Mouse (Mus musculus) forebrain, embryonic 11.5 days (tissue): Measurements from ENCODE around the gene Nsg2. TPM values are rescaled to one million over a fixed set of nuclear protein-coding genes. Genes with fewer than 3 reads are reported as not detected.

Source experiments
- ATAC-seq: fragments of 200-750 bp; cut with Nextera tagmentation; replicated peaks from 2 replicates; pipeline ENCODE4 v1.8.0; 2017; ENCODE audit warnings: moderate TSS enrichment; ENCODE audit not compliant: low FRiP score
- DNase-seq: peaks from one replicate; pipeline ENCODE4 v3.0.0-alpha.2; 2017; ENCODE audit warnings: low spot score
- H3K27ac ChIP-seq: fragments of 300-500 bp; sonication (generic); 2 replicates; pipeline ENCODE4 v1.5.1; 2014; ENCODE audit warnings: low read depth, low read length
- H3K27me3 ChIP-seq: fragments of 300-500 bp; sonication (generic); 2 replicates; pipeline ENCODE4 v1.6.1; 2014; ENCODE audit warnings: mild to moderate bottlenecking, low read length, mixed read lengths; ENCODE audit not compliant: control insufficient read depth, insufficient read depth
- H3K36me3 ChIP-seq: fragments of 300-500 bp; sonication (generic); 2 replicates; pipeline ENCODE4 v1.6.1; 2014; ENCODE audit warnings: mild to moderate bottlenecking, low read length, moderate library complexity, mixed read lengths; ENCODE audit not compliant: control insufficient read depth, insufficient read depth
- H3K4me1 ChIP-seq: fragments of 300-500 bp; sonication (generic); replicated peaks from 2 replicates; pipeline ENCODE4 v1.6.1; 2014; ENCODE audit warnings: low read length, mixed read lengths; ENCODE audit not compliant: control insufficient read depth, insufficient read depth
- H3K4me2 ChIP-seq: fragments of 300-500 bp; sonication (generic); 2 replicates; pipeline ENCODE4 v1.6.1; 2014; ENCODE audit warnings: low read depth, mild to moderate bottlenecking, low read length, moderate library complexity, mixed read lengths; ENCODE audit not compliant: severe bottlenecking
- H3K4me3 ChIP-seq: fragments of 300-500 bp; sonication (generic); 2 replicates; pipeline ENCODE4 v1.5.1; 2014; ENCODE audit warnings: low read depth, low read length
- H3K9ac ChIP-seq: fragments of 300-500 bp; sonication (generic); 2 replicates; pipeline ENCODE4 v1.6.1; 2014; ENCODE audit warnings: low read length
- H3K9me3 ChIP-seq: fragments of 300-500 bp; sonication (generic); 2 replicates; pipeline ENCODE4 v1.6.1; 2016; ENCODE audit warnings: low read length, mixed read lengths; ENCODE audit not compliant: control insufficient read depth
- WGBS: fragments of 180-500 bp; shearing (Covaris S2); extraction: QIAGEN DNeasy Blood & Tissue Kit; methylation state at CpG from one replicate; pipeline ENCODE4 v1.1.7; 2014; 5-methylcytosine and 5-hydroxymethylcytosine counted together
- polyA plus RNA-seq: library from polyadenylated mRNA; unstranded; fragments of >200 nt; fragmentation: Nextera tagmentation; extraction: Ambion mirVana; gene quantifications from 2 replicates; pipeline ENCODE4 v1.2.1, GENCODE M21; 2014

Nsg2 gene
- polyA plus RNA-seq, 1 experiment from 2014 or later = 24.9 TPM

- no peak for ATAC-seq
- no peaks in the 10 kb centered on the region for H3K27me3 ChIP-seq
- no peak overlapping the region for H3K4me3 ChIP-seq
- H3K4me1 ChIP-seq = no peaks in the 10 kb centered on the region
- H3K9me3 ChIP-seq = no peaks in the 10 kb centered on the region
- 77% methylated on average over 4 of the region's 4 CpGs for WGBS
- H3K27ac ChIP-seq = no peak overlapping the region
- no peak overlapping the region for H3K9ac ChIP-seq
- H3K4me2 ChIP-seq = no peak overlapping the region
- no peaks in the 10 kb centered on the region for H3K36me3 ChIP-seq
- DNase-seq = no peak
These were observed 39.4 kb downstream of the Nsg2 start for GRCm38 (mm10) chr11:32039656-32040055.

GRCm38 (mm10) chr11:32057389-32057788, 57.1 kb downstream of the Nsg2 start:
- peak; percentile 40; the same call in 1 of the 2 replicates for ATAC-seq
- no peak for DNase-seq
- no peak overlapping the region for H3K9ac ChIP-seq

GRCm38 (mm10) chr11:32057861-32058260, 57.6 kb downstream of the Nsg2 start:
- H3K27ac ChIP-seq = no peak overlapping the region
- 66% methylated on average over 13 of the region's 13 CpGs for whole genome bisulfite sequencing
- DNase-seq = no peak

More at GRCm38 (mm10) chr11:32057389-32057788, 57.1 kb downstream of the Nsg2 start:
- H3K27me3 ChIP-seq = no peaks in the 10 kb centered on the region
- H3K9me3 ChIP-seq = no peaks in the 10 kb centered on the region
- 89% methylated on average over 11 of the region's 11 CpGs for WGBS
- H3K36me3 ChIP-seq = no peaks in the 10 kb centered on the region
- H3K4me3 ChIP-seq = no peak overlapping the region
- H3K4me2 ChIP-seq = no peak overlapping the region
- peaks cover 1% of the 10 kb centered on the region; the same call in 1 of the 2 replicates for H3K4me1 ChIP-seq
- H3K27ac ChIP-seq = no peak overlapping the region

GRCm38 (mm10) chr11:32061020-32061419, 60.8 kb downstream of the Nsg2 start:
- Histone ChIP-seq H3K36me3 (no peaks in the 10 kb centered on the region), H3K9me3 (no peaks in the 10 kb centered on the region), H3K4me1 (peaks cover 12% of the 10 kb centered on the region), H3K4me2 (no peak overlapping the region), H3K4me3 (no peak overlapping the region), H3K27me3 (no peaks in the 10 kb centered on the region), H3K27ac (no peak overlapping the region), H3K9ac (no peak overlapping the region)
- 68% methylated on average over 2 of the region's 2 CpGs for WGBS
- DNase-seq (no peak), ATAC-seq (no peak)

More at GRCm38 (mm10) chr11:32057861-32058260, 57.6 kb downstream of the Nsg2 start:
- Histone ChIP-seq H3K27me3 (no peaks in the 10 kb centered on the region), H3K4me2 (no peak overlapping the region), H3K36me3 (no peaks in the 10 kb centered on the region), H3K4me1 (peaks cover 2% of the 10 kb centered on the region; the same call in 1 of the 2 replicates), H3K9me3 (no peaks in the 10 kb centered on the region), H3K4me3 (no peak overlapping the region), H3K9ac (no peak overlapping the region)
- ATAC-seq = no peak

GRCm38 (mm10) chr11:32061874-32062273, 61.6 kb downstream of the Nsg2 start:
- no peak overlapping the region for H3K9ac ChIP-seq

GRCm38 (mm10) chr11:32063775-32064510, 63.7 kb downstream of the Nsg2 start:
- DNase-seq = no peak

More at GRCm38 (mm10) chr11:32061874-32062273, 61.6 kb downstream of the Nsg2 start:
- Histone ChIP-seq H3K9me3 (no peaks in the 10 kb centered on the region), H3K4me2 (no peak overlapping the region), H3K27ac (no peak overlapping the region), H3K36me3 (no peaks in the 10 kb centered on the region), H3K4me3 (no peak overlapping the region), H3K27me3 (no peaks in the 10 kb centered on the region), H3K4me1 (peaks cover 12% of the 10 kb centered on the region)
- DNase-seq (no peak), ATAC-seq (no peak)
- WGBS = 90% methylated on average over 10 of the region's 10 CpGs

GRCm38 (mm10) chr11:32064511-32064862, 64.2 kb downstream of the Nsg2 start:
- ATAC-seq (no peak), DNase-seq (no peak)
- Histone ChIP-seq H3K36me3 (no peaks in the 10 kb centered on the region), H3K4me1 (peaks cover 10% of the 10 kb centered on the region), H3K27me3 (no peaks in the 10 kb centered on the region), H3K4me2 (no peak overlapping the region), H3K4me3 (no peak overlapping the region), H3K27ac (peak overlapping the region; percentile 51; the same call in 1 of the 2 replicates), H3K9me3 (no peaks in the 10 kb centered on the region), H3K9ac (no peak overlapping the region)
- 4% methylated on average over 5 of the region's 5 CpGs for WGBS

More at GRCm38 (mm10) chr11:32063775-32064510, 63.7 kb downstream of the Nsg2 start:
- no peak overlapping the region for H3K9ac ChIP-seq
- peaks cover 10% of the 10 kb centered on the region for H3K4me1 ChIP-seq
- WGBS = 9% methylated on average over 10 of the region's 10 CpGs
- no peaks in the 10 kb centered on the region for H3K27me3 ChIP-seq
- ATAC-seq = peak; percentile 65
- no peak overlapping the region for H3K4me2 ChIP-seq
- H3K27ac ChIP-seq = peak overlapping the region; percentile 51; the same call in 1 of the 2 replicates
- no peaks in the 10 kb centered on the region for H3K9me3 ChIP-seq
- H3K4me3 ChIP-seq = no peak overlapping the region
- no peaks in the 10 kb centered on the region for H3K36me3 ChIP-seq

GRCm38 (mm10) chr11:32068736-32069490, 68.7 kb downstream of the Nsg2 start:
- Histone ChIP-seq H3K36me3 (no peaks in the 10 kb centered on the region), H3K4me2 (no peak overlapping the region), H3K27me3 (no peaks in the 10 kb centered on the region), H3K27ac (no peak overlapping the region), H3K4me3 (no peak overlapping the region), H3K9ac (no peak overlapping the region), H3K9me3 (no peaks in the 10 kb centered on the region), H3K4me1 (peaks cover 9% of the 10 kb centered on the region)
- 66% methylated on average over 12 of the region's 12 CpGs for WGBS
- ATAC-seq (no peak), DNase-seq (no peak)
